Mouse (Mus musculus) heart, embryonic 13.5 days (tissue): Measurements from ENCODE around the gene Atr. TPM values are rescaled to one million over a fixed set of nuclear protein-coding genes. Genes with fewer than 3 reads are reported as not detected.

Experiments
- ATAC-seq: fragments of 200-750 bp; cut with Nextera tagmentation; 2 replicates; pipeline ENCODE4 v1.8.0; 2017; ENCODE audit warnings: moderate TSS enrichment; ENCODE audit not compliant: insufficient number of reproducible peaks, low FRiP score, low TSS enrichment; ENCODE audit errors: extremely low read depth
- H3K27ac ChIP-seq: fragments of 300-500 bp; sonication (generic); replicated peaks from 2 replicates; pipeline ENCODE4 v1.5.1; 2015; ENCODE audit warnings: moderate library complexity, mild to moderate bottlenecking, inconsistent platforms
- H3K27me3 ChIP-seq: fragments of 300-500 bp; sonication (generic); replicated peaks from 2 replicates; pipeline ENCODE4 v1.6.1; 2015; ENCODE audit warnings: mild to moderate bottlenecking, inconsistent platforms
- H3K36me3 ChIP-seq: fragments of 300-500 bp; sonication (generic); 2 replicates; pipeline ENCODE4 v1.6.1; 2015; ENCODE audit warnings: mild to moderate bottlenecking, inconsistent platforms
- H3K4me1 ChIP-seq: fragments of 300-500 bp; sonication (generic); 2 replicates; pipeline ENCODE4 v1.6.1; 2015; ENCODE audit warnings: inconsistent platforms
- H3K4me2 ChIP-seq: fragments of 300-500 bp; sonication (generic); 2 replicates; pipeline ENCODE4 v1.6.1; 2015; ENCODE audit warnings: inconsistent platforms, mild to moderate bottlenecking, moderate library complexity
- H3K4me3 ChIP-seq: fragments of 300-500 bp; sonication (generic); 2 replicates; pipeline ENCODE4 v1.5.1; 2015; ENCODE audit warnings: moderate library complexity, mild to moderate bottlenecking, inconsistent platforms
- H3K9ac ChIP-seq: fragments of 300-500 bp; sonication (generic); 2 replicates; pipeline ENCODE4 v1.6.1; 2015; ENCODE audit warnings: inconsistent platforms, mild to moderate bottlenecking, moderate library complexity
- H3K9me3 ChIP-seq: fragments of 300-500 bp; sonication (generic); 2 replicates; pipeline ENCODE4 v1.6.1; 2016; ENCODE audit warnings: inconsistent platforms
- WGBS: fragments of 180-500 bp; shearing (Covaris S2); methylation state at CpG from one replicate; pipeline ENCODE4 v1.1.7; 2015; ENCODE audit warnings: mixed read lengths; 5-methylcytosine and 5-hydroxymethylcytosine counted together
- polyA plus RNA-seq: library from polyadenylated mRNA; unstranded; fragments of >200 nt; fragmentation: Nextera tagmentation; extraction: Ambion mirVana; gene quantifications from 2 replicates; pipeline ENCODE4 v1.2.1, GENCODE M21; 2015

The Atr gene
- polyA plus RNA-seq, result 9.0 TPM in 2 replicates

GRCm38 (mm10) chr9:95857414-95858026 is at the start of gene Atr:
Atr (plus strand) TSS chr9:95857597.
- WGBS, result under 1% methylated on average over 68 of the region's 69 CpGs
- ATAC-seq, result peak; percentile 87

DNA sequence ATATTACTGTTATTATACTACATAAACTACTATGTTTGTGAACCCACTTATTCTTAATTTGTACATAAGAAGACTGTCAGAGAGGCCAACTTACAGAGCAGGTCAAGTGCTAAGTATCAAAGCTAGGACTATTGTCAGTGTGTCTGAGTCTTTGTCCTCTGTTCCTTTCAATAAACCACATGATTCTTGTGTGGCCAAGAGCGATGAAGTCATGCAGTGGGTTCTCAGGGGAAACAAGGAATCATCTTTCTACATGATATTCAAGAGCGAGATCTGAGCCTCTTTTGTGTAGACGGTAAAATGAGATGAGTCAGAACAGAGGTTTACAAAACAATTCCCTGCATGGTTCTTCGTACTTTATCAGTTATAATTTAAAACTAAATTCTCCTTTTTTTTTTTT is 47.8 kb upstream of the Atr start:
- no peak overlapping the region for H3K9ac ChIP-seq
- H3K9me3 ChIP-seq, result peaks cover 4% of the 10 kb centered on the region
- no peak overlapping the region for H3K4me3 ChIP-seq
- H3K27ac ChIP-seq, result no peak overlapping the region
- no peaks in the 10 kb centered on the region for H3K27me3 ChIP-seq
- WGBS, result 71% methylated on average over 4 of the region's 4 CpGs
- no peak for ATAC-seq
- H3K36me3 ChIP-seq, result no peaks in the 10 kb centered on the region
- H3K4me2 ChIP-seq, result no peak overlapping the region
- peaks cover 6% of the 10 kb centered on the region; the same call in 1 of the 2 replicates for H3K4me1 ChIP-seq

More at GRCm38 (mm10) chr9:95857414-95858026, at the start of gene Atr:
- Histone ChIP-seq H3K9ac (peak within 1 kb of the TSS; percentile 92), H3K9me3 (no peaks in the 10 kb centered on the region), H3K4me3 (peak within 1 kb of the TSS; percentile 95), H3K27me3 (no peaks in the 10 kb centered on the region), H3K36me3 (peaks cover 6% of the 10 kb centered on the region), H3K27ac (peak within 1 kb of the TSS; percentile 80), H3K4me2 (peak within 1 kb of the TSS; percentile 81), H3K4me1 (peaks cover 11% of the 10 kb centered on the region)

GRCm38 (mm10) chr9:95811817-95812216 is 45.6 kb upstream of the Atr start:
- H3K9ac ChIP-seq, result no peak overlapping the region
- no peaks in the 10 kb centered on the region for H3K36me3 ChIP-seq
- H3K9me3 ChIP-seq, result peaks cover 4% of the 10 kb centered on the region
- no peak overlapping the region for H3K4me2 ChIP-seq
- no peak overlapping the region for H3K4me3 ChIP-seq
- no peak for ATAC-seq
- WGBS, result 94% methylated on average over 4 of the region's 4 CpGs
- H3K27ac ChIP-seq, result no peak overlapping the region
- peaks cover 12% of the 10 kb centered on the region for H3K4me1 ChIP-seq
- no peaks in the 10 kb centered on the region for H3K27me3 ChIP-seq

DNA sequence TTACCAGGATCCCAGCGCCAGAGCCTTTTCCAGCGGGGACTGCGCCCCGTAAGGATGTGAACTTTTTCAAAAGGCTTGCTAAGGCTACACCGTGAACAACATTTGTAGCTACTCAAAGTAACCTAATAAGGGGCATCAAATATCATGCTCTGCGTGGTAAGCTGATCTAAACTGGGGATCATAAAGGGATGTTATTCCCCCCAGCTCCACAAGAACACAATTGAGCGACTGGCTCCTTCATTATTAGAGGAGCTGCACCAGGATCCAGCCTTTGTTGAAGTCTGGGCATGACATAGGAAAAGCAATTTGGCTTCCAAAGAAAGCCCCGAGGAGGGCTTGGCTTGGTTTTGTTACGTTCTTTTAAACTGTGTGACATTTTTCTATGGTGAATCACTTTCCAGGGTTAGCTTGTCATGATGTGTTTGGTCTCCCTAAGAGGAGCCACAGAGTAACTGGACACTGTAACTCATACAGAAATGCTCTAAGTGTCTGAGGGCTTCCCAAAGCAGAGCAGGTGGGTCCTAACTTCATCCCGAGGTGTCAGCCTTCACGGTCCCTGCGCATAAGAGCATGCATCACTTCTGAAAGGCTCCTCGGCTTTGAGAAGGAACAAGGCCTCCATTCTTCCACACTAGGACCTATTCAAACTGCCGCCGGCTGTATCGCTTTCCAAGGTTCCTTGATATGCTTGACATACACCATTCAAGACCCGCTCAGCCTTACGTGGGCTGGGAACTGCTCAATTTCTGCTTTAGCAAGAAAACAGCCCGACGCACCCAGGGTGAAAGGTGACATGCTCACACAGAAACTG is 43.5 kb upstream of the Atr start:
- Histone ChIP-seq H3K27ac (no peak overlapping the region), H3K9ac (no peak overlapping the region), H3K4me2 (no peak overlapping the region), H3K36me3 (no peaks in the 10 kb centered on the region), H3K4me3 (no peak overlapping the region), H3K4me1 (peaks cover 12% of the 10 kb centered on the region), H3K9me3 (peaks cover 4% of the 10 kb centered on the region), H3K27me3 (no peaks in the 10 kb centered on the region)
- no peak for ATAC-seq
- WGBS, result 73% methylated on average over 20 of the region's 20 CpGs

- ATAC-seq, result no peak
- H3K9me3 ChIP-seq, result peaks cover 4% of the 10 kb centered on the region
- peaks cover 12% of the 10 kb centered on the region for H3K4me1 ChIP-seq
- H3K36me3 ChIP-seq, result no peaks in the 10 kb centered on the region
- H3K9ac ChIP-seq, result no peak overlapping the region
- H3K27ac ChIP-seq, result no peak overlapping the region
- no peak overlapping the region for H3K4me3 ChIP-seq
- no peak overlapping the region for H3K4me2 ChIP-seq
- WGBS, result 75% methylated on average over 11 of the region's 11 CpGs
- H3K27me3 ChIP-seq, result no peaks in the 10 kb centered on the region
Observed at GRCm38 (mm10) chr9:95815015-95815673, 42.3 kb upstream of the Atr start.

DNA sequence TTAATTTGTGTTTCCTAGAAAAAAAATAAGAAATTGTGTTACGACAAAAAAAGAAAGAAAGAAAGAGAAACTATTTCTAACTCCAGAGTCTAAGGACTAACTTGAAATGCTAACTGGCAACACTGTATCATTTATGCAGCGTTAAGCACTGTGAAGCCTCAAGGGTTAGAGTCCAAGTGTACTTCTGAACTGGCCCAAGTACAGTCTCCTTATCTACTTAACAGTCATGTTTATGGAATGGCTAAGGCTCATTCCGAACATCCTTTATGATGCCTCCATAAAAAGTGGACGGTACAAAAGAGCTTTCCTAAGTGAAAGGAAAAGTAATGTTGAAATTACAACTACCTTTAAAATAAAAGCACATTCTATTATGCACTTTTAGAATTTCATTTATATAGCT is 41.7 kb upstream of the Atr start:
- ATAC-seq, result no peak
- Histone ChIP-seq H3K36me3 (no peaks in the 10 kb centered on the region), H3K27me3 (no peaks in the 10 kb centered on the region), H3K9ac (no peak overlapping the region), H3K9me3 (peaks cover 4% of the 10 kb centered on the region), H3K4me3 (no peak overlapping the region), H3K4me1 (peaks cover 12% of the 10 kb centered on the region), H3K4me2 (no peak overlapping the region), H3K27ac (no peak overlapping the region)
- 65% methylated on average over 4 of the region's 4 CpGs for WGBS

GRCm38 (mm10) chr9:95822531-95822930 is 34.9 kb upstream of the Atr start:
- no peak overlapping the region for H3K4me2 ChIP-seq
- no peaks in the 10 kb centered on the region for H3K27me3 ChIP-seq
- ATAC-seq, result no peak
- no peak overlapping the region for H3K4me3 ChIP-seq
- no peak overlapping the region for H3K27ac ChIP-seq
- no peak overlapping the region for H3K9ac ChIP-seq
- H3K4me1 ChIP-seq, result no peaks in the 10 kb centered on the region
- no peaks in the 10 kb centered on the region for H3K36me3 ChIP-seq
- WGBS, result 72% methylated on average over 7 of the region's 7 CpGs
- no peaks in the 10 kb centered on the region for H3K9me3 ChIP-seq

DNA sequence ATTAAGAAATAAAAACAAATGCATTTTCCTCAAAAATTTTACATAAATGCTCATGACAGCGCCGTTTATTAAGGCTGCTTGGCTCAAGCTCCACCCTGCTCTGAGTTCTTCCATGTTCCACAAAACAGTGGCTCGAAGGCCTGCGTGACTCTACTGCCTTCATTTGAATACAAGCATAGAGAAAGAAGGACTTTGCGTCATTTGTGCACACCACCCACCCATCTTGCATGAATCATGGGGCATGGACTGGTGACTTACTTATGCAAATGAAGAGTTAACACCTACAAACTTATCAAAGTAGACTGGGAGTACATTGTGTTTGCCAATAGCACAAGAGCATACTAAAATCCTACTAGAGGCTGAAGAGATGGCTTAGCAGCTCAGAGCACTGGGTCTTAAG is 29.8 kb upstream of the Atr start:
- peaks cover 4% of the 10 kb centered on the region for H3K4me1 ChIP-seq
- no peak overlapping the region for H3K27ac ChIP-seq
- H3K4me3 ChIP-seq, result no peak overlapping the region
- H3K27me3 ChIP-seq, result no peaks in the 10 kb centered on the region
- no peak overlapping the region for H3K9ac ChIP-seq
- no peaks in the 10 kb centered on the region for H3K36me3 ChIP-seq
- 86% methylated on average over 5 of the region's 5 CpGs for WGBS
- no peaks in the 10 kb centered on the region for H3K9me3 ChIP-seq
- no peak overlapping the region for H3K4me2 ChIP-seq
- no peak for ATAC-seq

- Histone ChIP-seq H3K9ac (no peak overlapping the region), H3K4me2 (no peak overlapping the region), H3K9me3 (no peaks in the 10 kb centered on the region), H3K27ac (no peak overlapping the region), H3K4me1 (peaks cover 7% of the 10 kb centered on the region), H3K4me3 (no peak overlapping the region), H3K36me3 (no peaks in the 10 kb centered on the region), H3K27me3 (no peaks in the 10 kb centered on the region)
- no peak for ATAC-seq
- 82% methylated on average over 3 of the region's 3 CpGs for WGBS
Observed at GRCm38 (mm10) chr9:95832758-95833157, 24.6 kb upstream of the Atr start.

GRCm38 (mm10) chr9:95834799-95835198 is 22.6 kb upstream of the Atr start:
- no peak overlapping the region for H3K27ac ChIP-seq
- no peaks in the 10 kb centered on the region for H3K36me3 ChIP-seq
- no peak overlapping the region for H3K9ac ChIP-seq
- H3K27me3 ChIP-seq, result no peaks in the 10 kb centered on the region
- H3K4me2 ChIP-seq, result no peak overlapping the region
- WGBS, result 53% methylated on average over 3 of the region's 3 CpGs
- no peak overlapping the region for H3K4me3 ChIP-seq
- 0 out of 2 replicates have a peak, but pooled peaks cover 3% of the 10 kb centered on the region for H3K4me1 ChIP-seq
- no peaks in the 10 kb centered on the region for H3K9me3 ChIP-seq
- ATAC-seq, result no peak

GRCm38 (mm10) chr9:95835741-95836140 is 21.7 kb upstream of the Atr start:
- Histone ChIP-seq H3K36me3 (no peaks in the 10 kb centered on the region), H3K4me1 (0 out of 2 replicates have a peak, but pooled peaks cover 3% of the 10 kb centered on the region), H3K27ac (no peak overlapping the region), H3K9me3 (no peaks in the 10 kb centered on the region), H3K4me3 (no peak overlapping the region), H3K9ac (no peak overlapping the region), H3K4me2 (no peak overlapping the region), H3K27me3 (no peaks in the 10 kb centered on the region)
- WGBS, result 83% methylated on average over 10 of the region's 10 CpGs
- ATAC-seq, result no peak
